Mouse (Mus musculus) gastrocnemius, postnatal 4 days (tissue): ENCODE measurements around the gene Csnk1g1. TPM values are rescaled to one million over a fixed set of nuclear protein-coding genes. Genes with fewer than 3 reads are reported as not detected.
A peak's percentile ranks its signal among the peaks of the same experiment; 100 is the strongest.

ENCODE experiments used
- DNase-seq, 2 experiments: peaks; one replicate each; pipeline ENCODE4 v3.0.0; 2021 to 2022; ENCODE audit warnings: low spot score in 2 of 2, mixed read lengths in 2 of 2
- long read RNA-seq, 2 experiments: library from polyadenylated mRNA; stranded (forward); transcript quantifications; one replicate each; pipeline ENCODE4 v2.0.0; 2021
- total RNA-seq, 2 experiments: library from RNA; stranded (reverse); gene quantifications; 2 replicates each; pipeline ENCODE4 v1.2.3; 2021

Gene Csnk1g1
- total RNA-seq, result 10 to 100 TPM; 15.3 to 16.5 TPM
- long read RNA-seq, experiment 1, result 0 reads
- long read RNA-seq, experiment 2, partial matches to known transcripts, result 0 of 5 reads
- long read RNA-seq, experiment 2, other reads (novel, unspliced or antisense), result 5 of 5 reads

- peak; percentile 87 to 94 for DNase-seq
Observed at GRCm38 (mm10) chr9:65908394-65909300, at the start of gene Csnk1g1, which contains the start of gene Trip4. Csnk1g1 (plus strand) TSS chr9:65908924. Trip4 (minus strand) TSS chr9:65908794.

GRCm38 (mm10) chr9:65859656-65860055 lies 49.1 kb upstream of the Csnk1g1 start:
- DNase-seq, result no peak

- DNase-seq, result peak; percentile 83 to 92
Observed at GRCm38 (mm10) chr9:65884564-65885315, 24.0 kb upstream of the Csnk1g1 start.

GRCm38 (mm10) chr9:65890143-65890628 lies 18.5 kb upstream of the Csnk1g1 start, which contains the start of gene Pclaf:
Pclaf (plus strand) TSS chr9:65890237.
- peak; percentile 28 to 73 for DNase-seq

GRCm38 (mm10) chr9:65891126-65891525 lies 17.6 kb upstream of the Csnk1g1 start:
- no peak for DNase-seq

GRCm38 (mm10) chr9:65896977-65897376 lies 11.7 kb upstream of the Csnk1g1 start:
- no peak for DNase-seq

GRCm38 (mm10) chr9:65902879-65903278 lies 5.8 kb upstream of the Csnk1g1 start:
- no peak for DNase-seq

- no peak for DNase-seq
Observed at GRCm38 (mm10) chr9:65903419-65903818, 5.3 kb upstream of the Csnk1g1 start.

GRCm38 (mm10) chr9:65909301-65909801 lies 627 bp downstream of the Csnk1g1 start:
- peak; percentile 48 to 56 for DNase-seq

- DNase-seq, result no peak
Observed at GRCm38 (mm10) chr9:65909837-65910236, 1.1 kb downstream of the Csnk1g1 start.

GRCm38 (mm10) chr9:65913976-65914375 lies 5.3 kb downstream of the Csnk1g1 start:
- DNase-seq, result no peak

GRCm38 (mm10) chr9:65917015-65917414 lies 8.3 kb downstream of the Csnk1g1 start:
- no peak for DNase-seq

- no peak for DNase-seq
Observed at GRCm38 (mm10) chr9:65928456-65928855, 19.7 kb downstream of the Csnk1g1 start.

GRCm38 (mm10) chr9:65929826-65930225 lies 21.1 kb downstream of the Csnk1g1 start:
- no peak for DNase-seq

GRCm38 (mm10) chr9:65937566-65937965 lies 28.8 kb downstream of the Csnk1g1 start:
- no peak for DNase-seq

- no peak for DNase-seq
Observed at GRCm38 (mm10) chr9:65951082-65951587, 42.4 kb downstream of the Csnk1g1 start.

- DNase-seq, result no peak
Observed at GRCm38 (mm10) chr9:65970009-65970408, 61.3 kb downstream of the Csnk1g1 start.

- no peak for DNase-seq
Observed at GRCm38 (mm10) chr9:65973206-65973605, 64.5 kb downstream of the Csnk1g1 start.

- DNase-seq, result peak; percentile 21 to 37
Observed at GRCm38 (mm10) chr9:65975886-65976285, 67.2 kb downstream of the Csnk1g1 start.

- no peak for DNase-seq
Observed at GRCm38 (mm10) chr9:65982841-65983240, 74.1 kb downstream of the Csnk1g1 start.

GRCm38 (mm10) chr9:65987021-65987420 lies 78.3 kb downstream of the Csnk1g1 start:
- no peak for DNase-seq
